Mouse (Mus musculus) CH12.LX (cell line): Measurements from ENCODE around the gene Mras. TPM values are rescaled to one million over a fixed set of nuclear protein-coding genes. Genes with fewer than 3 reads are reported as not detected.
A peak's percentile ranks its signal among the peaks of the same experiment; 100 is the strongest.

Experiments
- DNase-seq: peaks from one replicate; pipeline ENCODE4 v3.0.0-alpha.2; 2013; ENCODE audit errors: extremely low read depth
- H3K27ac ChIP-seq: 2 replicates; pipeline ENCODE4 v1.5.1; 2012; ENCODE audit warnings: low read depth, mild to moderate bottlenecking, control low read depth, moderate library complexity; ENCODE audit not compliant: insufficient read depth
- H3K27me3 ChIP-seq: replicated peaks from 2 replicates; pipeline ENCODE3; 2012; ENCODE audit warnings: inconsistent platforms
- H3K36me3 ChIP-seq, 2 experiments: replicated peaks in 1 of 2; 2 replicates each; pipeline versions ENCODE3 to v1.6.1; 2012; ENCODE audit warnings: inconsistent platforms in 1 of 2, low read length in 1 of 2, mild to moderate bottlenecking in 1 of 2, mixed read lengths in 1 of 2, moderate library complexity in 1 of 2; ENCODE audit not compliant: control insufficient read depth in 1 of 2, insufficient read depth in 1 of 2
- H3K4me1 ChIP-seq, 2 experiments: 2 replicates each; pipeline ENCODE4 v1.6.1; 2012; ENCODE audit warnings: inconsistent platforms in 1 of 2, moderate library complexity in 1 of 2; ENCODE audit not compliant: insufficient read depth in 2 of 2, control insufficient read depth in 1 of 2
- H3K4me2 ChIP-seq: 2 replicates; pipeline ENCODE4 v1.6.1; 2012; ENCODE audit warnings: low read depth, mild to moderate bottlenecking, control low read depth; ENCODE audit not compliant: poor library complexity, insufficient read depth, severe bottlenecking
- H3K4me3 ChIP-seq, 3 experiments: fragments of 150-350 bp in 1 of 3; sonication (generic) in 1 of 3; replicated peaks in 1 of 3; 2 replicates each; pipeline versions ENCODE3 to v1.5.1; 2011 to 2012; ENCODE audit warnings: low read depth in 2 of 3, low read length in 2 of 3, mild to moderate bottlenecking in 2 of 3, moderate library complexity in 2 of 3, control low read depth in 1 of 3, improper control_type of control experiment in 1 of 3, inconsistent platforms in 1 of 3, mixed read lengths in 1 of 3; ENCODE audit not compliant: poor library complexity in 1 of 3
- H3K79me2 ChIP-seq: replicated peaks from 2 replicates; pipeline ENCODE4 v1.6.1; 2012; ENCODE audit warnings: mild to moderate bottlenecking, moderate library complexity; ENCODE audit not compliant: control insufficient read depth, poor library complexity, insufficient read depth, severe bottlenecking; ENCODE audit errors: extremely low read depth
- H3K9ac ChIP-seq: 2 replicates; pipeline ENCODE4 v1.6.1; 2012; ENCODE audit warnings: low read depth, mild to moderate bottlenecking, control low read depth, moderate library complexity; ENCODE audit not compliant: insufficient read depth
- H3K9me3 ChIP-seq: replicated peaks from 2 replicates; pipeline ENCODE3; 2012; ENCODE audit warnings: low read length, inconsistent platforms, mixed read lengths
- BHLHE40 ChIP-seq: IDR thresholded peaks from 2 replicates; pipeline ENCODE4 v1.6.1; 2011; ENCODE audit warnings: mild to moderate bottlenecking, low read depth, low read length, improper control_type of control experiment
- CHD1 ChIP-seq: IDR thresholded peaks from 2 replicates; pipeline ENCODE4 v1.6.1; 2012; ENCODE audit warnings: low read depth, low read length, improper control_type of control experiment, inconsistent platforms
- CTCF ChIP-seq, 2 experiments: IDR thresholded peaks in 1 of 2; conservative IDR thresholded peaks in 1 of 2; 2 replicates each; pipeline ENCODE4 v1.5.1; 2011 to 2012; ENCODE audit warnings: low read depth in 2 of 2, low read length in 2 of 2, improper control_type of control experiment in 1 of 2, inconsistent platforms in 1 of 2, mild to moderate bottlenecking in 1 of 2, moderate library complexity in 1 of 2
- EP300 ChIP-seq: IDR thresholded peaks from 2 replicates; pipeline ENCODE4 v1.6.1; 2011; ENCODE audit warnings: low read length, improper control_type of control experiment
- ETS1 ChIP-seq: conservative IDR thresholded peaks from 2 replicates; pipeline ENCODE4 v1.6.1; 2012; ENCODE audit warnings: low read depth, mild to moderate bottlenecking, inconsistent platforms, low read length, improper control_type of control experiment, moderate library complexity
- GABPA ChIP-seq: IDR thresholded peaks from 2 replicates; pipeline ENCODE4 v1.6.1; 2012; ENCODE audit warnings: low read depth, low read length, improper control_type of control experiment, inconsistent platforms; ENCODE audit not compliant: insufficient replicate concordance
- JUND ChIP-seq: conservative IDR thresholded peaks from 2 replicates; pipeline ENCODE4 v1.6.1; 2011; ENCODE audit warnings: low read depth, low read length, improper control_type of control experiment
- MAZ ChIP-seq: IDR thresholded peaks from 2 replicates; pipeline ENCODE4 v1.6.1; 2012; ENCODE audit warnings: low read depth, mild to moderate bottlenecking, inconsistent platforms, low read length, improper control_type of control experiment, moderate library complexity
- MEF2A ChIP-seq: IDR thresholded peaks from 2 replicates; pipeline ENCODE4 v1.6.1; 2014; ENCODE audit warnings: low read depth, mild to moderate bottlenecking, inconsistent platforms, low read length, improper control_type of control experiment, borderline replicate concordance
- MXI1 ChIP-seq: IDR thresholded peaks from 2 replicates; pipeline ENCODE4 v1.6.1; 2011; ENCODE audit warnings: mild to moderate bottlenecking, low read depth, low read length, improper control_type of control experiment
- POLR2A ChIP-seq: IDR thresholded peaks from 2 replicates; pipeline ENCODE4 v1.6.1; 2011; ENCODE audit warnings: low read depth, mild to moderate bottlenecking, improper control_type of control experiment, low read length
- POLR2AphosphoS2 ChIP-seq: IDR thresholded peaks from 2 replicates; pipeline ENCODE4 v1.6.1; 2011; ENCODE audit warnings: low read depth, low read length, improper control_type of control experiment
- UBTF ChIP-seq: IDR thresholded peaks from 2 replicates; pipeline ENCODE4 v1.6.1; 2012; ENCODE audit warnings: low read depth, mild to moderate bottlenecking, inconsistent platforms, low read length, improper control_type of control experiment, moderate library complexity
- USF1 ChIP-seq: IDR thresholded peaks from 2 replicates; pipeline ENCODE4 v1.6.1; 2014; ENCODE audit warnings: low read depth, mild to moderate bottlenecking, inconsistent platforms, low read length, improper control_type of control experiment
- ZC3H11A ChIP-seq: IDR thresholded peaks from 2 replicates; pipeline ENCODE4 v1.6.1; 2012; ENCODE audit warnings: low read depth, mild to moderate bottlenecking, inconsistent platforms, low read length, improper control_type of control experiment
- ZMIZ1 ChIP-seq: IDR thresholded peaks from 2 replicates; pipeline ENCODE4 v1.6.1; 2012; ENCODE audit warnings: low read depth, mild to moderate bottlenecking, inconsistent platforms, low read length, improper control_type of control experiment
- ZNF384 ChIP-seq: IDR thresholded peaks from 2 replicates; pipeline ENCODE4 v1.6.1; 2012; ENCODE audit warnings: low read depth, low read length, improper control_type of control experiment, inconsistent platforms
- dilution Hi-C: fragments of 300-500 bp; cut with MboI; formaldehyde crosslinking; loops from 2 replicates; pipeline ENCODE4 v1.14.3; 2020; ENCODE audit warnings: low sequenced_read_pairs; ENCODE audit not compliant: extremely low pct_unique_long_range_greater_than_20kb, extremely low pct_ligation_motif_present
- in situ Hi-C: fragments of 300-500 bp; cut with MboI; formaldehyde crosslinking; loops from 3 replicates; pipeline ENCODE4 v1.14.3; 2019; ENCODE audit warnings: low sequenced_read_pairs, low pct_ligation_motif_present, low pct_unique_long_range_greater_than_20kb, mixed read lengths
- polyA plus RNA-seq: library from polyadenylated mRNA; unstranded; fragments of >175 nt; gene quantifications from 2 replicates; pipeline ENCODE4 v1.2.1, GENCODE M21; 2012; ENCODE audit warnings: low read depth; ENCODE audit not compliant: insufficient read length
- total RNA-seq, 2 experiments: library from RNA; depleted of rRNA; stranded (reverse); fragments of 300-350 nt in 1 of 2; fragments of >200 nt in 1 of 2; gene quantifications; 2 replicates each; pipeline ENCODE4 v1.2.3; 2012 to 2014

The Mras gene
- total and polyA plus RNA-seq, 3 experiments = 0.21 TPM; not detected in 2

DNA sequence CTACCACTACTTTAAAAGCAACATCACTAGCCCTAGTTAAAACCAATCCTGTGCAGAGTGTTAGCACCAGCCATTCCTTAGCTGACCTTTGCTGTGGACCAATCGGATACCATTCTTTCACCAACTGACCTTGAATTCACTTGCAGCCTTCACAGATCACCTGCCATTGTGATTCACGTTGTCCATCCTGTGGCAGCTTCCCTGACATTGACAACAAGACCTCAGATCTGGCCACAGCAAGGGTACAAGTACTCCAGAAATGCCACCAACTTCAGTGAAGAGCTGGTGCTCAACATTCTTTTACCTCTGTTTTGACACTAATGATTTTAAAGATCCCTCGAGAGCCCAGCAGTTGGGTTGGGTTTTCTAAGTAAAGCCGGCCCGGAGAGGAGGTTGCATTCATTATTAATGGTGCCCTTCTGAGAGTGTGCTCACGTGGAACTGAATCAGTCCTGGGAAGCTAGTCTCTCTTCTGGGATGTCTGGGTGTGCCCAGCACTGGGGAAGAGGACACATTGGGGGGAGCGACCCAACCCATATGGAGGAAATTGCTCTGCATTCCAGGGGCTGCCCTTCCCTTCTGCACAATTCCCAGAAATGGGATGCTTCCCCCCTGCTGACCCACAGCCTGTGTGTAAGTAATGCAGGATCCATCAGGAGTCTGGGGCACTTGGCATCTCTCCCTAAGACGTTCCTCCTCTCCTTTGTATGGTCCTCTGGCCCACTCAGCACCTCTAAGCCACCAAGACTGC lies 17.1 kb downstream of the Mras start:
- DNase-seq = no peak
- dilution Hi-C loops (no loop called here), in situ Hi-C loops (no loop called here)
- Histone ChIP-seq H3K9ac (no peak overlapping the region), H3K4me1 (peaks cover 4 to 19% of the 10 kb centered on the region in 2 experiments; a peak in 3 of 4 replicates), H3K4me2 (no peak overlapping the region), H3K36me3 (no peaks in the 10 kb centered on the region), H3K9me3 (no peaks in the 10 kb centered on the region), H3K27ac (no peak overlapping the region), H3K4me3 (no peak overlapping the region), H3K79me2 (no peaks in the 10 kb centered on the region), H3K27me3 (peaks cover 3% of the 10 kb centered on the region)
- TF ChIP-seq MXI1 (no peak), CHD1 (no peak), CTCF (conservative IDR thresholded peaks at IDR 0.05 in 1 of 2, IDR thresholded peaks at IDR 0.05 in 1 of 2; ENCODE audit: low read depth in 2 of 2, low read length in 2 of 2) (no peak), ETS1 (no peak), USF1 (no peak), JUND (no peak), EP300 (no peak), ZMIZ1 (no peak), ZC3H11A (no peak), ZNF384 (no peak), POLR2AphosphoS2 (no peak), BHLHE40 (no peak), MAZ (no peak), MEF2A (no peak), GABPA (no peak), POLR2A (no peak)

- dilution Hi-C loops = no loop called here
- in situ Hi-C loops = no loop called here
These were observed 18.8 kb downstream of the Mras start for GRCm38 (mm10) chr9:99418377-99418776.

More at GRCm38 (mm10) chr9:99418377-99418776, 18.8 kb downstream of the Mras start:
- no peak overlapping the region for H3K27ac ChIP-seq
- no peaks in the 10 kb centered on the region for H3K9me3 ChIP-seq
- DNase-seq = no peak
- no peaks in the 10 kb centered on the region for H3K36me3 ChIP-seq
- H3K4me1 ChIP-seq = peaks cover 8 to 17% of the 10 kb centered on the region in 2 experiments
- no peak overlapping the region for H3K9ac ChIP-seq
- no peak overlapping the region for H3K4me2 ChIP-seq
- no peaks in the 10 kb centered on the region for H3K79me2 ChIP-seq
- no peak overlapping the region for H3K4me3 ChIP-seq
- peaks cover 3% of the 10 kb centered on the region for H3K27me3 ChIP-seq
- TF ChIP-seq BHLHE40 (peak; percentile 28; the same call in 1 of the 2 replicates), UBTF (no peak)
